Mouse (Mus musculus) layer of hippocampus, adult 18-20 months (tissue): ENCODE measurements around the gene Abcc8. TPM values are rescaled to one million over a fixed set of nuclear protein-coding genes. Genes with fewer than 3 reads are reported as not detected.
A peak's percentile ranks its signal among the peaks of the same experiment; 100 is the strongest.
"Not testable (repeated sequence)": the region's sequence is repeated elsewhere in the genome, so short reads cannot be mapped to it uniquely, and the experiment has no call there.

Experiments
- DNase-seq, 2 experiments: peaks; one replicate each; pipeline ENCODE4 v3.0.0; 2022; ENCODE audit warnings: low spot score in 2 of 2
- long read RNA-seq: library from polyadenylated mRNA; stranded (forward); transcript quantifications from one replicate; pipeline ENCODE4 v2.0.0, GENCODE M21; 2021
- total RNA-seq, 2 experiments: library from RNA; stranded (reverse); gene quantifications; 2 replicates each; pipeline ENCODE4 v1.2.3; 2021

Gene Abcc8
- total RNA-seq = 10 to 100 TPM; 41.8 to 42.8 TPM
- long read RNA-seq, full-length matches to known transcripts = 3 of 52 reads
- long read RNA-seq, partial matches to known transcripts = 6 of 52 reads
- long read RNA-seq, other reads (novel, unspliced or antisense) = 43 of 52 reads

GRCm38 (mm10) chr7:46179431-46180275 lies at the start of gene Abcc8:
TSS of gene Abcc8 (minus strand) at chr7:46180033.
- peak in 1 of 2 experiments; percentile 56 for DNase-seq

GRCm38 (mm10) chr7:46226936-46227335 lies 47.1 kb upstream of the Abcc8 start:
- DNase-seq = peak in 1 of 2 experiments; percentile 25

- DNase-seq = peak; percentile 22 to 67
Measured at GRCm38 (mm10) chr7:46226253-46226652, 46.4 kb upstream of the Abcc8 start.

- no peak for DNase-seq
Measured at GRCm38 (mm10) chr7:46220591-46221129, 40.8 kb upstream of the Abcc8 start.

- peak in 1 of 2 experiments; percentile 16 for DNase-seq
Measured at GRCm38 (mm10) chr7:46218415-46218814, 38.6 kb upstream of the Abcc8 start.

GRCm38 (mm10) chr7:46216481-46216880 lies 36.6 kb upstream of the Abcc8 start:
- no peak for DNase-seq

GRCm38 (mm10) chr7:46210276-46210675 lies 30.4 kb upstream of the Abcc8 start:
- DNase-seq = no peak

GRCm38 (mm10) chr7:46208131-46208530 lies 28.3 kb upstream of the Abcc8 start:
- no peak for DNase-seq

- DNase-seq = no peak
Measured at GRCm38 (mm10) chr7:46204775-46205174, 24.9 kb upstream of the Abcc8 start.

GRCm38 (mm10) chr7:46204046-46204471 lies 24.2 kb upstream of the Abcc8 start:
- DNase-seq = peak; percentile 39 to 70

GRCm38 (mm10) chr7:46201649-46202048 lies 21.8 kb upstream of the Abcc8 start:
- no peak for DNase-seq

- DNase-seq = no peak
Measured at GRCm38 (mm10) chr7:46200021-46200420, 20.2 kb upstream of the Abcc8 start.

GRCm38 (mm10) chr7:46195356-46195755 lies 15.5 kb upstream of the Abcc8 start:
- no peak for DNase-seq

GRCm38 (mm10) chr7:46184232-46184631 lies 4.4 kb upstream of the Abcc8 start:
- no peak for DNase-seq

- peak in 1 of 2 experiments; percentile 71 for DNase-seq
Measured at GRCm38 (mm10) chr7:46181590-46181989, 1.8 kb upstream of the Abcc8 start.

- not testable (repeated sequence) for DNase-seq
Measured at GRCm38 (mm10) chr7:46168980-46169379, 10.9 kb downstream of the Abcc8 start.

GRCm38 (mm10) chr7:46168402-46168801 lies 11.4 kb downstream of the Abcc8 start:
- no peak for DNase-seq

- no peak for DNase-seq
Measured at GRCm38 (mm10) chr7:46167901-46168300, 11.9 kb downstream of the Abcc8 start.

- DNase-seq = no peak
Measured at GRCm38 (mm10) chr7:46165876-46166275, 14.0 kb downstream of the Abcc8 start.

GRCm38 (mm10) chr7:46162731-46163130 lies 17.1 kb downstream of the Abcc8 start:
- peak in 1 of 2 experiments; percentile 75 for DNase-seq

GRCm38 (mm10) chr7:46162132-46162727 lies 17.6 kb downstream of the Abcc8 start:
- DNase-seq = peak in 1 of 2 experiments; percentile 62

- no peak for DNase-seq
Measured at GRCm38 (mm10) chr7:46161615-46162014, 18.2 kb downstream of the Abcc8 start.
